Mouse (Mus musculus) adrenal gland, postnatal 0 days (tissue): Measurements from ENCODE around the gene Exo1. TPM values are rescaled to one million over a fixed set of nuclear protein-coding genes. Genes with fewer than 3 reads are reported as not detected.

Experiments used
- polyA plus RNA-seq: library from polyadenylated mRNA; unstranded; fragments of >200 nt; fragmentation: Nextera tagmentation; extraction: Ambion mirVana; gene quantifications from 2 replicates; pipeline ENCODE4 v1.2.1, GENCODE M21; 2015

Exo1 gene
- 7.7 and 11.7 TPM in 2 replicates for polyA plus RNA-seq

GRCm38 (mm10) chr1:175880453-175881296 lies at the start of gene Exo1:
Gene Exo1, plus strand, starts transcription at chr1:175880581.

GRCm38 (mm10) chr1:175920029-175920428 lies 39.6 kb downstream of the Exo1 start, which contains the start of gene Gm38100:
Gene Gm38100, plus strand, starts transcription at chr1:175920329.

Other genes starting within 250 kb of the Exo1 start
- gene Opn3, start 187.8 kb upstream of the Exo1 start, polyA plus RNA-seq, result 4.1 and 7.5 TPM in 2 replicates
- gene Chml, start 187.7 kb upstream of the Exo1 start, polyA plus RNA-seq, result 1.2 and 1.3 TPM in 2 replicates
- gene Wdr64, start 182.0 kb upstream of the Exo1 start, polyA plus RNA-seq, result not detected in 2 replicates
- gene Gm38100, start 39.7 kb downstream of the Exo1 start, polyA plus RNA-seq, result not detected in 2 replicates
- 0.49 and 0.61 TPM in 2 replicates for gene Rbm8a2, start 98.5 kb downstream of the Exo1 start, polyA plus RNA-seq